In the genomic region with DNA sequence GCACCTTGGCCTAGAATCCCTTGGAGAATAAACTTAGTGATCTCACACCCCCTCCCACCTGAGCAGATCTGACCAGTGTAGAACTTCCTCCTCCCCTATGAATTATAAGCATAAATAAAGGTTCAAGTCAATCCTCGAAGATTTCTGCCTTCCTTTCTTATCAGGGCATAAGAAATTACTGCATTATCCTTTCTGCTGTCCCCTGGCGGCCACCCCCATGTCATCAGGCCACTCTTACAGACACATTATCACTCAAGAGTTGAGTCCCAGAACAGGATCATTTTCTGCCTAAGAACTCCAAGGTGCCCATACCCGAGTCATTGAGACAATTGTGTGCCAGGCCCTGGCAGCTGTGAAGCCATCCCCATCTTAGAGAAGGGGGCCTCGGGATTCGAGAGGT, we compare ENCODE assay signal across 16 mouse cellular contexts. TPM values are rescaled to one million over a fixed set of nuclear protein-coding genes. Genes with fewer than 3 reads are reported as not detected.
DNase-seq lines count a peak whose midpoint lies in the region; ATAC-seq and TF ChIP-seq lines count a peak whose summit lies in the region.
"Had no signal": no experiment of that assay in that cellular context is flagged by ENCODE, and none has a peak within 500 bp of the region (broad histone marks: within the 10 kb centered on the region; RNA-seq: fewer than 3 reads in every experiment).

No protein-coding gene starts in this region.

- H3K36me3 ChIP-seq in intestine, embryonic 15.5 days: no peaks in the 10 kb centered on the region
- H3K36me3 ChIP-seq in intestine, embryonic 16.5 days (ENCODE audit: control insufficient read depth, insufficient read depth, low read length): no peaks in the 10 kb centered on the region
- no peaks in the 10 kb centered on the region for H3K36me3 ChIP-seq in E14TG2a.4 (ENCODE audit: insufficient read depth, low read length)
- no peaks in the 10 kb centered on the region for H3K36me3 ChIP-seq in liver, postnatal 0 days (replicated peaks; ENCODE audit: insufficient read depth, low read length)

- WGBS in intestine, embryonic 15.5 days: 58% methylated on average over 5 of the region's 5 CpGs
- 55% methylated on average over 5 of the region's 5 CpGs for WGBS in intestine, embryonic 16.5 days
- 47% methylated on average over 5 of the region's 5 CpGs for WGBS in liver, postnatal 0 days (ENCODE audit: insufficient replicate concordance)

- H3K4me1 ChIP-seq in intestine, embryonic 15.5 days (replicated peaks): peaks cover 31% of the 10 kb centered on the region
- H3K4me1 ChIP-seq in intestine, embryonic 16.5 days (ENCODE audit: control insufficient read depth, insufficient read depth, low read length): peaks cover 21% of the 10 kb centered on the region
- H3K4me1 ChIP-seq in E14TG2a.4 (replicated peaks; ENCODE audit: low read depth, low read length): peaks cover 27% of the 10 kb centered on the region
- H3K4me1 ChIP-seq in liver, postnatal 0 days (ENCODE audit: insufficient read depth): peaks cover 28% of the 10 kb centered on the region

- no peak overlapping the region for H3K27ac ChIP-seq in intestine, embryonic 15.5 days
- H3K27ac ChIP-seq in intestine, embryonic 16.5 days (ENCODE audit: low read length): no peak overlapping the region
- no peak overlapping the region for H3K27ac ChIP-seq in liver, postnatal 0 days (ENCODE audit: low read depth)

- DNase-seq in CD4-positive, CD25-positive, alpha-beta regulatory T cell, adult 2 months (ENCODE audit: low read depth, low spot score): peak; percentile 51
- no peak for DNase-seq in liver, postnatal 0 days
- no peak for DNase-seq in gastrocnemius, postnatal 10 days
- DNase-seq in retina, postnatal 1 day: no peak
- DNase-seq: kidney, adult 9 months; lung, adult 18-20 months had no signal

- TF ChIP-seq EP300 in liver, postnatal 0 days (IDR thresholded peaks at IDR 0.05; ENCODE audit: low read depth): no peak

- H3K4me2 ChIP-seq in intestine, embryonic 15.5 days (replicated peaks): 0 out of 2 replicates have a peak overlapping the region, but pooled peaks have one; percentile 98
- no peak overlapping the region for H3K4me2 ChIP-seq in intestine, embryonic 16.5 days (ENCODE audit: low read depth, low read length)
- H3K4me2 ChIP-seq in liver, postnatal 0 days (ENCODE audit: low read depth, low read length): no peak overlapping the region

- ATAC-seq in CD4-positive, CD25-positive, alpha-beta regulatory T cell, adult 4 months: no peak
- ATAC-seq in intestine, embryonic 15.5 days: no peak
- no peak for ATAC-seq in intestine, embryonic 16.5 days
- no peak for ATAC-seq in liver, postnatal 0 days

- peaks cover 3% of the 10 kb centered on the region; the same call in 1 of the 2 replicates for H3K27me3 ChIP-seq in intestine, embryonic 15.5 days (replicated peaks)
- peaks cover 10% of the 10 kb centered on the region for H3K27me3 ChIP-seq in intestine, embryonic 16.5 days (replicated peaks; ENCODE audit: control insufficient read depth, insufficient read depth, low read length)
- H3K27me3 ChIP-seq in E14TG2a.4 (ENCODE audit: insufficient read depth, low read length): peaks cover 60% of the 10 kb centered on the region
- peaks cover 19% of the 10 kb centered on the region; the same call in 1 of the 2 replicates for H3K27me3 ChIP-seq in liver, postnatal 0 days (ENCODE audit: insufficient read depth, low read length)

- H3K9ac ChIP-seq in intestine, embryonic 15.5 days: 0 out of 2 replicates have a peak overlapping the region, but pooled peaks have one; percentile 67
- no peak overlapping the region for H3K9ac ChIP-seq in intestine, embryonic 16.5 days (ENCODE audit: low read depth, low read length)
- no peak overlapping the region for H3K9ac ChIP-seq in liver, postnatal 0 days (replicated peaks)

- TF ChIP-seq CTCF in E14TG2a.4 (conservative IDR thresholded peaks at IDR 0.05; ENCODE audit: low read length): no peak
- peak; percentile 52 for TF ChIP-seq CTCF in liver, postnatal 0 days (IDR thresholded peaks at IDR 0.05; ENCODE audit: low read depth)

- H3K9me3 ChIP-seq in intestine, embryonic 15.5 days: no peaks in the 10 kb centered on the region
- no peaks in the 10 kb centered on the region for H3K9me3 ChIP-seq in intestine, embryonic 16.5 days (ENCODE audit: control insufficient read depth, low read length)
- H3K9me3 ChIP-seq in E14TG2a.4 (ENCODE audit: low read length): peaks cover 3% of the 10 kb centered on the region; the same call in 1 of the 2 replicates
- H3K9me3 ChIP-seq in liver, postnatal 0 days (ENCODE audit: low read length): no peaks in the 10 kb centered on the region

- 0 out of 2 replicates have a peak overlapping the region, but pooled peaks have one; percentile 76 for H3K4me3 ChIP-seq in intestine, embryonic 15.5 days (replicated peaks)
- H3K4me3 ChIP-seq in intestine, embryonic 16.5 days (ENCODE audit: low read length): no peak overlapping the region
- peak overlapping the region; percentile 82; the same call in 1 of the 2 replicates for H3K4me3 ChIP-seq in E14TG2a.4 (replicated peaks; ENCODE audit: low read length)
- H3K4me3 ChIP-seq in liver, postnatal 0 days (ENCODE audit: low read depth, low read length): no peak overlapping the region

RNA-seq across cellular contexts. Expression of a gene that starts 1.2 kb away (rescaled TPM):
- polyA plus RNA-seq in CD4-positive, CD25-positive, alpha-beta regulatory T cell, adult 4 months (2017; shearing (Covaris generic)): 1 to 10 TPM; 3.5 to 5.2 TPM
- 25.6 and 27.1 TPM in 2 replicates for polyA plus RNA-seq in intestine, embryonic 15.5 days (2015; fragmentation: Nextera tagmentation; extraction: Ambion mirVana)
- polyA plus RNA-seq in intestine, embryonic 16.5 days (2015; fragmentation: Nextera tagmentation; extraction: Ambion mirVana): 28.6 and 34.2 TPM in 2 replicates
- 1.7 and 1.9 TPM in 2 replicates for polyA plus RNA-seq in liver, postnatal 0 days (2015; fragmentation: Nextera tagmentation; extraction: Ambion mirVana)
- 1 to 10 TPM; 4.3 to 6.3 TPM for total RNA-seq in gastrocnemius, postnatal 10 days (2021)

RNA-seq across cellular contexts. Expression of a gene that starts 38.4 kb away (rescaled TPM):
- polyA plus RNA-seq in CD4-positive, CD25-positive, alpha-beta regulatory T cell, adult 4 months (2017; shearing (Covaris generic)): not detected
- polyA plus RNA-seq in intestine, embryonic 15.5 days (2015; fragmentation: Nextera tagmentation; extraction: Ambion mirVana): not detected in 2 replicates
- polyA plus RNA-seq in intestine, embryonic 16.5 days (2015; fragmentation: Nextera tagmentation; extraction: Ambion mirVana): not detected in 2 replicates
- polyA plus RNA-seq in liver, postnatal 0 days (2015; fragmentation: Nextera tagmentation; extraction: Ambion mirVana): not detected in 2 replicates
- not detected for total RNA-seq in gastrocnemius, postnatal 10 days (2021)
- total RNA-seq: layer of hippocampus, postnatal 10 days had no signal
- polyA plus RNA-seq: erythroblast, embryonic 14.5 days; heart, embryonic 16.5 days; neural tube, embryonic 11.5 days; stomach, embryonic 14.5 days; urinary bladder, adult 2 months had no signal

Comparison
In these comparisons a context has a peak if more than half of its experiments do, and no peak if none do; other contexts are left out.
1. H3K4me3 ChIP-seq: peak in intestine, embryonic 15.5 days (single experiment) and E14TG2a.4 (single experiment); none in intestine, embryonic 16.5 days (single experiment) and liver, postnatal 0 days (single experiment).